Mouse (Mus musculus) embryonic fibroblast, embryonic 13.5 days (primary cell): ENCODE measurements at regions not wholly inside any gene's neighbourhood (a gene's known extent, or its start where the extent isn't known, plus 50 kb on each side); places are given as distances from the start of the nearest gene placed in this dataset.

ENCODE experiments used
- CTCF ChIP-seq: IDR thresholded peaks from 2 replicates; pipeline ENCODE4 v1.5.1; 2011; ENCODE audit warnings: mild to moderate bottlenecking, control low read depth, low read length, moderate library complexity, borderline replicate concordance; ENCODE audit not compliant: insufficient read depth
- POLR2A ChIP-seq: IDR thresholded peaks from 2 replicates; pipeline ENCODE4 v1.6.1; 2011; ENCODE audit warnings: low read depth, mild to moderate bottlenecking, control low read depth, low read length, moderate library complexity

GRCm38 (mm10) chr10:37375648-37376047 lies 236.9 kb upstream of the Marcks start:
- TF ChIP-seq POLR2A: no peak
- TF ChIP-seq CTCF: no peak
